Mouse (Mus musculus) kidney, postnatal 0 days (tissue): ENCODE results near the gene Ifngr2. TPM values are rescaled to one million over a fixed set of nuclear protein-coding genes. Genes with fewer than 3 reads are reported as not detected.

Source experiments
- ATAC-seq: fragments of 200-750 bp; cut with Nextera tagmentation; replicated peaks from 2 replicates; pipeline ENCODE4 v1.8.0; 2017; ENCODE audit warnings: low read depth, moderate number of reproducible peaks, moderate TSS enrichment, moderate library complexity; ENCODE audit not compliant: low FRiP score
- DNase-seq: peaks from one replicate; pipeline ENCODE4 v3.0.0-alpha.2; 2016; ENCODE audit warnings: low spot score
- H3K27ac ChIP-seq: fragments of 300-500 bp; sonication (generic); 2 replicates; pipeline ENCODE4 v1.5.1; 2014; ENCODE audit warnings: mild to moderate bottlenecking
- H3K27me3 ChIP-seq: fragments of 300-500 bp; sonication (generic); 2 replicates; pipeline ENCODE4 v1.6.1; 2014; ENCODE audit warnings: low read length, mixed read lengths; ENCODE audit not compliant: insufficient read depth
- H3K36me3 ChIP-seq: fragments of 300-500 bp; sonication (generic); 2 replicates; pipeline ENCODE4 v1.6.1; 2014; ENCODE audit warnings: low read length, mixed read lengths; ENCODE audit not compliant: insufficient read depth
- H3K4me1 ChIP-seq: fragments of 300-500 bp; sonication (generic); replicated peaks from 2 replicates; pipeline ENCODE4 v1.6.1; 2014; ENCODE audit warnings: antibody characterized with exemption, low read length, mixed read lengths; ENCODE audit not compliant: insufficient read depth
- H3K4me2 ChIP-seq: fragments of 300-500 bp; sonication (generic); 2 replicates; pipeline ENCODE4 v1.6.1; 2014; ENCODE audit warnings: mild to moderate bottlenecking, low read length, moderate library complexity, mixed read lengths
- H3K4me3 ChIP-seq: fragments of 300-500 bp; sonication (generic); replicated peaks from 2 replicates; pipeline ENCODE4 v1.5.1; 2014; ENCODE audit warnings: low read depth, low read length
- H3K9ac ChIP-seq: fragments of 300-500 bp; sonication (generic); 2 replicates; pipeline ENCODE4 v1.6.1; 2014; ENCODE audit warnings: low read depth, low read length
- H3K9me3 ChIP-seq: fragments of 300-500 bp; sonication (generic); replicated peaks from 2 replicates; pipeline ENCODE4 v1.6.1; 2016; ENCODE audit warnings: low read length, inconsistent platforms, mixed read lengths
- CTCF ChIP-seq: IDR thresholded peaks from 2 replicates; pipeline ENCODE4 v1.5.1; 2016; ENCODE audit warnings: antibody characterized with exemption, low read depth, mild to moderate bottlenecking, moderate library complexity
- WGBS: fragments of 180-500 bp; shearing (Covaris S2); extraction: QIAGEN DNeasy Blood & Tissue Kit; methylation state at CpG from one replicate; pipeline ENCODE4 v1.1.7; 2014; 5-methylcytosine and 5-hydroxymethylcytosine counted together
- polyA plus RNA-seq: library from polyadenylated mRNA; unstranded; fragments of >200 nt; fragmentation: Nextera tagmentation; extraction: Ambion mirVana; gene quantifications from 2 replicates; pipeline ENCODE4 v1.2.1, GENCODE M21; 2015

Ifngr2 gene
- polyA plus RNA-seq, 1 experiment from 2014 or later = 42.6 TPM

GRCm38 (mm10) chr16:91565292-91565951, 18.6 kb downstream of the Ifngr2 start:
- H3K27me3 ChIP-seq = no peaks in the 10 kb centered on the region
- no peak overlapping the region for H3K9ac ChIP-seq
- no peak overlapping the region for H3K4me2 ChIP-seq
- no peak for ATAC-seq
- H3K4me3 ChIP-seq = no peak overlapping the region
- no peak for TF ChIP-seq CTCF
- no peaks in the 10 kb centered on the region for H3K9me3 ChIP-seq
- WGBS = 67% methylated on average over 9 of the region's 9 CpGs
- H3K27ac ChIP-seq = no peak overlapping the region
- H3K4me1 ChIP-seq = no peaks in the 10 kb centered on the region
- DNase-seq = no peak
- H3K36me3 ChIP-seq = peaks cover 19% of the 10 kb centered on the region

- DNase-seq = no peak
- H3K27ac ChIP-seq = no peak overlapping the region
- peaks cover 19% of the 10 kb centered on the region for H3K36me3 ChIP-seq
- no peak overlapping the region for H3K9ac ChIP-seq
- WGBS = 75% methylated on average over 7 of the region's 7 CpGs
- no peak overlapping the region for H3K4me3 ChIP-seq
- H3K9me3 ChIP-seq = no peaks in the 10 kb centered on the region
- ATAC-seq = no peak
- no peak for TF ChIP-seq CTCF
- no peak overlapping the region for H3K4me2 ChIP-seq
- H3K27me3 ChIP-seq = no peaks in the 10 kb centered on the region
- H3K4me1 ChIP-seq = no peaks in the 10 kb centered on the region
Observed at GRCm38 (mm10) chr16:91566002-91566401, 19.1 kb downstream of the Ifngr2 start.

GRCm38 (mm10) chr16:91568960-91569359, 22.1 kb downstream of the Ifngr2 start:
- WGBS = 70% methylated on average over 10 of the region's 10 CpGs
- 0 out of 2 replicates have a peak, but pooled peaks have one; percentile 55 for ATAC-seq
- H3K9ac ChIP-seq = no peak overlapping the region
- no peaks in the 10 kb centered on the region for H3K27me3 ChIP-seq
- H3K4me3 ChIP-seq = no peak overlapping the region
- no peak overlapping the region for H3K4me2 ChIP-seq
- TF ChIP-seq CTCF = no peak
- no peak overlapping the region for H3K27ac ChIP-seq
- no peaks in the 10 kb centered on the region for H3K9me3 ChIP-seq
- no peaks in the 10 kb centered on the region for H3K36me3 ChIP-seq
- H3K4me1 ChIP-seq = no peaks in the 10 kb centered on the region
- DNase-seq = peak; percentile 61

- H3K4me1 ChIP-seq = no peaks in the 10 kb centered on the region
- no peak overlapping the region for H3K4me3 ChIP-seq
- no peak for TF ChIP-seq CTCF
- H3K4me2 ChIP-seq = no peak overlapping the region
- ATAC-seq (no peak), DNase-seq (no peak)
- no peak overlapping the region for H3K27ac ChIP-seq
- no peak overlapping the region for H3K9ac ChIP-seq
- no peaks in the 10 kb centered on the region for H3K27me3 ChIP-seq
- 33% methylated on average over 3 of the region's 3 CpGs for WGBS
- H3K36me3 ChIP-seq = 0 out of 2 replicates have a peak, but pooled peaks cover 6% of the 10 kb centered on the region
- no peaks in the 10 kb centered on the region for H3K9me3 ChIP-seq
Observed at GRCm38 (mm10) chr16:91571105-91571504, 24.2 kb downstream of the Ifngr2 start.

- Histone ChIP-seq H3K27me3 (no peaks in the 10 kb centered on the region), H3K4me3 (no peak overlapping the region), H3K4me2 (no peak overlapping the region), H3K36me3 (0 out of 2 replicates have a peak, but pooled peaks cover 9% of the 10 kb centered on the region), H3K4me1 (no peaks in the 10 kb centered on the region), H3K9ac (no peak overlapping the region), H3K27ac (peak overlapping the region; percentile 8; the same call in 1 of the 2 replicates), H3K9me3 (no peaks in the 10 kb centered on the region)
- ATAC-seq (no peak), DNase-seq (no peak)
- TF ChIP-seq CTCF = no peak
- WGBS = 71% methylated on average over 13 of the region's 13 CpGs
Observed at GRCm38 (mm10) chr16:91575151-91575550, 28.3 kb downstream of the Ifngr2 start.

GRCm38 (mm10) chr16:91578980-91579720, 32.3 kb downstream of the Ifngr2 start:
- no peak for DNase-seq
- no peak for TF ChIP-seq CTCF
- H3K4me1 ChIP-seq = no peaks in the 10 kb centered on the region
- 0 out of 2 replicates have a peak, but pooled peaks cover 16% of the 10 kb centered on the region for H3K36me3 ChIP-seq
- WGBS = 66% methylated on average over 14 of the region's 14 CpGs
- no peaks in the 10 kb centered on the region for H3K27me3 ChIP-seq
- no peak overlapping the region for H3K27ac ChIP-seq
- no peak for ATAC-seq
- no peak overlapping the region for H3K4me3 ChIP-seq
- H3K9me3 ChIP-seq = no peaks in the 10 kb centered on the region
- H3K4me2 ChIP-seq = no peak overlapping the region
- no peak overlapping the region for H3K9ac ChIP-seq
